Mouse (Mus musculus) CH12.LX (cell line): ENCODE data around the gene Ramp3.

Source experiments
- CTCF ChIP-seq, 2 experiments: IDR thresholded peaks in 1 of 2; conservative IDR thresholded peaks in 1 of 2; 2 replicates each; pipeline ENCODE4 v1.5.1; 2011 to 2012; ENCODE audit warnings: low read depth in 2 of 2, low read length in 2 of 2, improper control_type of control experiment in 1 of 2, inconsistent platforms in 1 of 2, mild to moderate bottlenecking in 1 of 2, moderate library complexity in 1 of 2
- EP300 ChIP-seq: IDR thresholded peaks from 2 replicates; pipeline ENCODE4 v1.6.1; 2011; ENCODE audit warnings: low read length, improper control_type of control experiment
- POLR2AphosphoS2 ChIP-seq: IDR thresholded peaks from 2 replicates; pipeline ENCODE4 v1.6.1; 2011; ENCODE audit warnings: low read depth, low read length, improper control_type of control experiment

GRCm38 (mm10) chr11:6661206-6661605 lies 2.9 kb downstream of the Ramp3 start:
- TF ChIP-seq POLR2AphosphoS2 = no peak
- TF ChIP-seq CTCF (conservative IDR thresholded peaks at IDR 0.05 in 1 of 2, IDR thresholded peaks at IDR 0.05 in 1 of 2; ENCODE audit: low read depth in 2 of 2, low read length in 2 of 2) = no peak
- no peak for TF ChIP-seq EP300
